Mouse (Mus musculus): ENCODE results near the gene Frrs1. TPM values are rescaled to one million over a fixed set of nuclear protein-coding genes. Genes with fewer than 3 reads are reported as not detected.

The Frrs1 gene
- polyA plus RNA-seq, 1 experiment from 2014 or later, result 11.1 TPM

DNA sequence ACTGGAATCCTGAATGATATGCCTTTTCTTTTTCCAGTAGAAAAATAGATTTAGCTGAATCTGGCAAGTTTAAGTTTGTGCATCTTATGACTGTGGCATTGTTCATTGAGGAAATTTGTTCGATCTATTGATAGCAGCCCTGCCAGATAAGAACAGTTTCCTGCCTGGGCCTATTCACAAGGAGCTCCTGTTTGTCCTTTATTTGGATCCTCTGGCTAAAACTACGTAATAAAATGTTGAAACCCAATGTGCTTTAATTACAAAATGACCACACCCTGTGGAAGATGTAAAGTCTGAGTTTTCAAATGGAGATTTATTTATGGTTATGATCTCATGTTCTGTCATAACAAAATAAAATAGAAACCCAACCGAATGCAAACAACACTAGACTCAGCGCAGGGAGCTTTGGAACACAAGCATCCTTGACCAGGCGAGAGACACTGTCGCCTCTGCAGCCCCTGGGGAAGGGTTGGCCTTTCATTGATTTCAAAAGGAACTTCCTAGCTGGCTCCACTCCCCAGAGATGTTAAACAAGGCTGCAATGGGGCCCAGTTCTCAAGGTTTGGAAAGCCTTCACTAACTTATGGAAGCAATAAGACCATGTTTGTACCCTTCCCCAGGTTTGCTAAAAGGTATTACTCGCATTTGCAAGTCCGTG, 93.1 kb downstream of the Frrs1 start:
- WGBS, result 75% methylated on average over 8 of the region's 8 CpGs
- no peak overlapping the region for H3K27ac ChIP-seq
- H3K27me3 ChIP-seq, result no peaks in the 10 kb centered on the region
- H3K4me1 ChIP-seq, result no peaks in the 10 kb centered on the region
- no peak for ATAC-seq (ENCODE audit: insufficient number of reproducible peaks, insufficient read depth, low FRiP score, low TSS enrichment)
- H3K4me2 ChIP-seq (replicated peaks), result no peak overlapping the region
- H3K9me3 ChIP-seq, result no peaks in the 10 kb centered on the region
- no peaks in the 10 kb centered on the region for H3K36me3 ChIP-seq
- H3K9ac ChIP-seq, result no peak overlapping the region
- no peak overlapping the region for H3K4me3 ChIP-seq

DNA sequence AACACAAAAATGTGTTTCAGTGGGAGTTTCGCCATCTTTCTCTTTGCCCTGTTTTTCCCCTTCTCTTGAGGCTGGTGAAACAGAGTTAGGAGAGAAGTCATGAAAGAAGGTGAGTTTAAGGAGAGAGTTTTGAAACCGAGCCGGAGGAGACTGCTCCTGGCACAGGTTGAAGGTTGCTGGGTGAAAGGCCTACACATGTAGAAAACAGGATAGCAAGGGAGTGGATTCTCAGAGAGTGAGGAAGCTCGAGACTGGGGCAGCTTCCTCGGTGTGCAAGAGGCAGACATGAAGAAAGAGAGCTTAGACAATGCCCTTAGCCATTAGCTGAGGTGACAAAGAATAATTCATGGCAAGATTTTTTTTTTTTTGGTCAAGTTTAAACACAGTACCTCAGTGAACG, 94.1 kb downstream of the Frrs1 start:
- Histone ChIP-seq H3K9ac (no peak overlapping the region), H3K27me3 (no peaks in the 10 kb centered on the region), H3K27ac (no peak overlapping the region), H3K4me3 (no peak overlapping the region), H3K4me1 (no peaks in the 10 kb centered on the region), H3K9me3 (no peaks in the 10 kb centered on the region), H3K4me2 (replicated peaks) (no peak overlapping the region), H3K36me3 (no peaks in the 10 kb centered on the region)
- no peak for ATAC-seq (ENCODE audit: insufficient number of reproducible peaks, insufficient read depth, low FRiP score, low TSS enrichment)
- WGBS, result 84% methylated on average over 6 of the region's 6 CpGs

DNA sequence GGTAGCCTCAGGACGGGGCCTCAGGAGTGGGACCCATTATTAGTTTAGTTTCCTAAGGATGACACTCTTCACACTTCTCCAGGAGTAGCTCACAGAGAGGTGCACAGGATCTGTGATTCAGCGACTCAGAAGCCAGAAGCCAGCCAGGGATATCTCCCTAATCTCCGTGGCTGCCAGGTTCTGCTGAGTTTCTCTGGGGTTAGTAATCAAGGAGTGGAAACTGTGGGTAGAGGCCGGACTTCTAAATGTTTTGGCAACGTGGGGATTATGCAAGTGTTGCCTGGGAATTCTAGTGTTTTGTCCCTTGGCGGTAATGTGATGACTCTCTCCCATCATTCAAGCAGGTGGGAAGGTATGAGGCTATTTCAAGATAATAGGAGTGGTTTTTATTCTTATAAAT, 95.8 kb downstream of the Frrs1 start:
- no peak overlapping the region for H3K4me2 ChIP-seq (replicated peaks)
- H3K4me1 ChIP-seq, result no peaks in the 10 kb centered on the region
- WGBS, result 63% methylated on average over 6 of the region's 6 CpGs
- no peaks in the 10 kb centered on the region for H3K9me3 ChIP-seq
- no peaks in the 10 kb centered on the region for H3K36me3 ChIP-seq
- no peak overlapping the region for H3K9ac ChIP-seq
- no peaks in the 10 kb centered on the region for H3K27me3 ChIP-seq
- H3K27ac ChIP-seq, result no peak overlapping the region
- no peak for ATAC-seq (ENCODE audit: insufficient number of reproducible peaks, insufficient read depth, low FRiP score, low TSS enrichment)
- H3K4me3 ChIP-seq, result no peak overlapping the region

Other genes with a start within 250 kb of the Frrs1 start
- 37.1 and 39.4 TPM in 2 replicates for gene Trmt13, start 244.9 kb upstream of the Frrs1 start, polyA plus RNA-seq (2016; fragmentation: Nextera tagmentation; extraction: Ambion mirVana)
- gene Mfsd14a, start 196.8 kb upstream of the Frrs1 start, polyA plus RNA-seq (2016; fragmentation: Nextera tagmentation; extraction: Ambion mirVana), result 83.7 and 89.3 TPM in 2 replicates
- not detected in 2 replicates for gene Gm43191, start 178.2 kb upstream of the Frrs1 start, polyA plus RNA-seq (2016; fragmentation: Nextera tagmentation; extraction: Ambion mirVana)
- 10.8 and 12.1 TPM in 2 replicates for gene Slc35a3, start 146.6 kb upstream of the Frrs1 start, polyA plus RNA-seq (2016; fragmentation: Nextera tagmentation; extraction: Ambion mirVana)
- 17.2 and 19.3 TPM in 2 replicates for gene Agl, start 51.3 kb upstream of the Frrs1 start, polyA plus RNA-seq (2016; fragmentation: Nextera tagmentation; extraction: Ambion mirVana)
- not detected in 2 replicates for gene 4930455H04Rik, start 108.8 kb downstream of the Frrs1 start, polyA plus RNA-seq (2016; fragmentation: Nextera tagmentation; extraction: Ambion mirVana)
- 6.5 and 7.3 TPM in 2 replicates for gene Palmd, start 109.5 kb downstream of the Frrs1 start, polyA plus RNA-seq (2016; fragmentation: Nextera tagmentation; extraction: Ambion mirVana)

All from embryonic facial prominence, embryonic 12.5 days (tissue).